Mouse (Mus musculus) CH12.LX (cell line): ENCODE data around the gene Malsu1. TPM values are rescaled to one million over a fixed set of nuclear protein-coding genes. Genes with fewer than 3 reads are reported as not detected.

ENCODE experiments used
- DNase-seq: peaks from one replicate; pipeline ENCODE4 v3.0.0-alpha.2; 2013; ENCODE audit errors: extremely low read depth
- H3K27ac ChIP-seq: 2 replicates; pipeline ENCODE4 v1.5.1; 2012; ENCODE audit warnings: low read depth, mild to moderate bottlenecking, control low read depth, moderate library complexity; ENCODE audit not compliant: insufficient read depth
- H3K27me3 ChIP-seq: replicated peaks from 2 replicates; pipeline ENCODE3; 2012; ENCODE audit warnings: inconsistent platforms
- H3K36me3 ChIP-seq, 2 experiments: replicated peaks in 1 of 2; 2 replicates each; pipeline versions ENCODE3 to v1.6.1; 2012; ENCODE audit warnings: inconsistent platforms in 1 of 2, low read length in 1 of 2, mild to moderate bottlenecking in 1 of 2, mixed read lengths in 1 of 2, moderate library complexity in 1 of 2; ENCODE audit not compliant: control insufficient read depth in 1 of 2, insufficient read depth in 1 of 2
- H3K4me1 ChIP-seq, 2 experiments: 2 replicates each; pipeline ENCODE4 v1.6.1; 2012; ENCODE audit warnings: inconsistent platforms in 1 of 2, moderate library complexity in 1 of 2; ENCODE audit not compliant: insufficient read depth in 2 of 2, control insufficient read depth in 1 of 2
- H3K4me2 ChIP-seq: 2 replicates; pipeline ENCODE4 v1.6.1; 2012; ENCODE audit warnings: low read depth, mild to moderate bottlenecking, control low read depth; ENCODE audit not compliant: poor library complexity, insufficient read depth, severe bottlenecking
- H3K4me3 ChIP-seq, 3 experiments: fragments of 150-350 bp in 1 of 3; sonication (generic) in 1 of 3; replicated peaks in 1 of 3; 2 replicates each; pipeline versions ENCODE3 to v1.5.1; 2011 to 2012; ENCODE audit warnings: low read depth in 2 of 3, low read length in 2 of 3, mild to moderate bottlenecking in 2 of 3, moderate library complexity in 2 of 3, control low read depth in 1 of 3, improper control_type of control experiment in 1 of 3, inconsistent platforms in 1 of 3, mixed read lengths in 1 of 3; ENCODE audit not compliant: poor library complexity in 1 of 3
- H3K79me2 ChIP-seq: replicated peaks from 2 replicates; pipeline ENCODE4 v1.6.1; 2012; ENCODE audit warnings: mild to moderate bottlenecking, moderate library complexity; ENCODE audit not compliant: control insufficient read depth, poor library complexity, insufficient read depth, severe bottlenecking; ENCODE audit errors: extremely low read depth
- H3K9ac ChIP-seq: 2 replicates; pipeline ENCODE4 v1.6.1; 2012; ENCODE audit warnings: low read depth, mild to moderate bottlenecking, control low read depth, moderate library complexity; ENCODE audit not compliant: insufficient read depth
- H3K9me3 ChIP-seq: replicated peaks from 2 replicates; pipeline ENCODE3; 2012; ENCODE audit warnings: low read length, inconsistent platforms, mixed read lengths
- CHD1 ChIP-seq: IDR thresholded peaks from 2 replicates; pipeline ENCODE4 v1.6.1; 2012; ENCODE audit warnings: low read depth, low read length, improper control_type of control experiment, inconsistent platforms
- CHD2 ChIP-seq: IDR thresholded peaks from 2 replicates; pipeline ENCODE4 v1.6.1; 2011; ENCODE audit warnings: low read length, improper control_type of control experiment
- CTCF ChIP-seq, 2 experiments: IDR thresholded peaks in 1 of 2; conservative IDR thresholded peaks in 1 of 2; 2 replicates each; pipeline ENCODE4 v1.5.1; 2011 to 2012; ENCODE audit warnings: low read depth in 2 of 2, low read length in 2 of 2, improper control_type of control experiment in 1 of 2, inconsistent platforms in 1 of 2, mild to moderate bottlenecking in 1 of 2, moderate library complexity in 1 of 2
- E2F4 ChIP-seq: IDR thresholded peaks from 2 replicates; pipeline ENCODE4 v1.6.1; 2011; ENCODE audit warnings: low read depth, low read length, improper control_type of control experiment; ENCODE audit not compliant: insufficient replicate concordance
- EP300 ChIP-seq: IDR thresholded peaks from 2 replicates; pipeline ENCODE4 v1.6.1; 2011; ENCODE audit warnings: low read length, improper control_type of control experiment
- HCFC1 ChIP-seq: IDR thresholded peaks from 2 replicates; pipeline ENCODE4 v1.6.1; 2012; ENCODE audit warnings: low read depth, mild to moderate bottlenecking, inconsistent platforms, low read length, improper control_type of control experiment
- IRF4 ChIP-seq: IDR thresholded peaks from 2 replicates; pipeline ENCODE4 v1.6.1; 2014; ENCODE audit warnings: low read depth, mild to moderate bottlenecking, inconsistent platforms, low read length, improper control_type of control experiment
- JUN ChIP-seq: IDR thresholded peaks from 2 replicates; pipeline ENCODE4 v1.6.1; 2011; ENCODE audit warnings: low read depth, mild to moderate bottlenecking, low read length, improper control_type of control experiment, moderate library complexity; ENCODE audit not compliant: insufficient read depth
- JUND ChIP-seq: conservative IDR thresholded peaks from 2 replicates; pipeline ENCODE4 v1.6.1; 2011; ENCODE audit warnings: low read depth, low read length, improper control_type of control experiment
- KAT2A ChIP-seq: IDR thresholded peaks from 2 replicates; pipeline ENCODE4 v1.6.1; 2012; ENCODE audit warnings: low read length, improper control_type of control experiment, inconsistent platforms; ENCODE audit not compliant: insufficient replicate concordance
- MAFK ChIP-seq: IDR thresholded peaks from 2 replicates; pipeline ENCODE4 v1.6.1; 2011; ENCODE audit warnings: low read length, improper control_type of control experiment; ENCODE audit not compliant: insufficient replicate concordance
- MAZ ChIP-seq: IDR thresholded peaks from 2 replicates; pipeline ENCODE4 v1.6.1; 2012; ENCODE audit warnings: low read depth, mild to moderate bottlenecking, inconsistent platforms, low read length, improper control_type of control experiment, moderate library complexity
- MEF2A ChIP-seq: IDR thresholded peaks from 2 replicates; pipeline ENCODE4 v1.6.1; 2014; ENCODE audit warnings: low read depth, mild to moderate bottlenecking, inconsistent platforms, low read length, improper control_type of control experiment, borderline replicate concordance
- MXI1 ChIP-seq: IDR thresholded peaks from 2 replicates; pipeline ENCODE4 v1.6.1; 2011; ENCODE audit warnings: mild to moderate bottlenecking, low read depth, low read length, improper control_type of control experiment
- MYC ChIP-seq: IDR thresholded peaks from 2 replicates; pipeline ENCODE4 v1.6.1; 2011; ENCODE audit warnings: low read depth, mild to moderate bottlenecking, improper control_type of control experiment, low read length
- NELFE ChIP-seq: IDR thresholded peaks from 2 replicates; pipeline ENCODE4 v1.6.1; 2011; ENCODE audit warnings: low read depth, low read length, improper control_type of control experiment
- NRF1 ChIP-seq: IDR thresholded peaks from 2 replicates; pipeline ENCODE4 v1.6.1; 2014; ENCODE audit warnings: low read depth, mild to moderate bottlenecking, inconsistent platforms, low read length, improper control_type of control experiment, moderate library complexity
- POLR2A ChIP-seq: IDR thresholded peaks from 2 replicates; pipeline ENCODE4 v1.6.1; 2011; ENCODE audit warnings: low read depth, mild to moderate bottlenecking, improper control_type of control experiment, low read length
- RAD21 ChIP-seq: IDR thresholded peaks from 2 replicates; pipeline ENCODE4 v1.6.1; 2011; ENCODE audit warnings: low read depth, mild to moderate bottlenecking, low read length, improper control_type of control experiment, moderate library complexity
- SMC3 ChIP-seq: IDR thresholded peaks from 2 replicates; pipeline ENCODE4 v1.6.1; 2011; ENCODE audit warnings: low read depth, low read length, improper control_type of control experiment
- TBP ChIP-seq: conservative IDR thresholded peaks from 2 replicates; pipeline ENCODE4 v1.6.1; 2011; ENCODE audit warnings: low read depth, low read length, improper control_type of control experiment
- TCF12 ChIP-seq: IDR thresholded peaks from 2 replicates; pipeline ENCODE4 v1.6.1; 2014; ENCODE audit warnings: low read depth, mild to moderate bottlenecking, inconsistent platforms, low read length, improper control_type of control experiment
- UBTF ChIP-seq: IDR thresholded peaks from 2 replicates; pipeline ENCODE4 v1.6.1; 2012; ENCODE audit warnings: low read depth, mild to moderate bottlenecking, inconsistent platforms, low read length, improper control_type of control experiment, moderate library complexity
- USF1 ChIP-seq: IDR thresholded peaks from 2 replicates; pipeline ENCODE4 v1.6.1; 2014; ENCODE audit warnings: low read depth, mild to moderate bottlenecking, inconsistent platforms, low read length, improper control_type of control experiment
- USF2 ChIP-seq: conservative IDR thresholded peaks from 2 replicates; pipeline ENCODE4 v1.6.1; 2011; ENCODE audit warnings: low read depth, low read length, improper control_type of control experiment
- ZC3H11A ChIP-seq: IDR thresholded peaks from 2 replicates; pipeline ENCODE4 v1.6.1; 2012; ENCODE audit warnings: low read depth, mild to moderate bottlenecking, inconsistent platforms, low read length, improper control_type of control experiment
- ZKSCAN1 ChIP-seq: IDR thresholded peaks from 2 replicates; pipeline ENCODE4 v1.6.1; 2012; ENCODE audit warnings: low read depth, inconsistent platforms, low read length, improper control_type of control experiment, borderline replicate concordance
- ZNF384 ChIP-seq: IDR thresholded peaks from 2 replicates; pipeline ENCODE4 v1.6.1; 2012; ENCODE audit warnings: low read depth, low read length, improper control_type of control experiment, inconsistent platforms
- dilution Hi-C: fragments of 300-500 bp; cut with MboI; formaldehyde crosslinking; loops from 2 replicates; pipeline ENCODE4 v1.14.3; 2020; ENCODE audit warnings: low sequenced_read_pairs; ENCODE audit not compliant: extremely low pct_unique_long_range_greater_than_20kb, extremely low pct_ligation_motif_present
- in situ Hi-C: fragments of 300-500 bp; cut with MboI; formaldehyde crosslinking; loops from 3 replicates; pipeline ENCODE4 v1.14.3; 2019; ENCODE audit warnings: low sequenced_read_pairs, low pct_ligation_motif_present, low pct_unique_long_range_greater_than_20kb, mixed read lengths
- polyA plus RNA-seq: library from polyadenylated mRNA; unstranded; fragments of >175 nt; gene quantifications from 2 replicates; pipeline ENCODE4 v1.2.1, GENCODE M21; 2012; ENCODE audit warnings: low read depth; ENCODE audit not compliant: insufficient read length
- total RNA-seq, 2 experiments: library from RNA; depleted of rRNA; stranded (reverse); fragments of 300-350 nt in 1 of 2; fragments of >200 nt in 1 of 2; gene quantifications; 2 replicates each; pipeline ENCODE4 v1.2.3; 2012 to 2014

Gene Malsu1
- total and polyA plus RNA-seq, 3 experiments, result 39.0 to 78.7 (median 59.6) TPM

- no peak overlapping the region for H3K4me3 ChIP-seq
- peaks cover 0 to 4% of the 10 kb centered on the region in 2 experiments; a peak in 1 of 4 replicates for H3K4me1 ChIP-seq
- no peak overlapping the region for H3K9ac ChIP-seq
- in situ Hi-C loops (no loop called here), dilution Hi-C loops (no loop called here)
- no peak overlapping the region for H3K27ac ChIP-seq
- DNase-seq, result no peak
- no peak for TF ChIP-seq SMC3
- no peak for TF ChIP-seq NRF1
- no peak for TF ChIP-seq JUN
- no peak for TF ChIP-seq MEF2A
- no peak for TF ChIP-seq UBTF
- TF ChIP-seq POLR2A, result no peak
- TF ChIP-seq MAFK, result no peak
- TF ChIP-seq USF2, result no peak
- no peak for TF ChIP-seq NELFE
- no peak for TF ChIP-seq CTCF (conservative IDR thresholded peaks at IDR 0.05 in 1 of 2, IDR thresholded peaks at IDR 0.05 in 1 of 2; ENCODE audit: low read depth in 2 of 2, low read length in 2 of 2)
- no peak for TF ChIP-seq TCF12
- TF ChIP-seq E2F4, result no peak
- no peak for TF ChIP-seq CHD1
- no peak for TF ChIP-seq RAD21
- no peak for TF ChIP-seq KAT2A
- TF ChIP-seq JUND, result no peak
- no peak for TF ChIP-seq ZC3H11A
- TF ChIP-seq MXI1, result no peak
- TF ChIP-seq, all 38 proteins: peak for 0
- Histone ChIP-seq H3K79me2 (no peaks in the 10 kb centered on the region), H3K9me3 (no peaks in the 10 kb centered on the region), H3K4me2 (no peak overlapping the region), H3K36me3 (peaks cover 36 to 86% of the 10 kb centered on the region in 2 experiments), H3K27me3 (no peaks in the 10 kb centered on the region)
Measured at GRCm38 (mm10) chr6:49097596-49098110, 24.1 kb downstream of the Malsu1 start.

- no peaks in the 10 kb centered on the region for H3K9me3 ChIP-seq
- H3K4me2 ChIP-seq, result no peak overlapping the region
- no peak overlapping the region for H3K9ac ChIP-seq
- TF ChIP-seq E2F4 (no peak), TBP (no peak), MAZ (no peak), CHD2 (no peak), USF2 (no peak), HCFC1 (no peak), ZC3H11A (no peak), MAFK (no peak), ZKSCAN1 (no peak), EP300 (no peak), IRF4 (no peak), CHD1 (no peak), ZNF384 (no peak), USF1 (no peak), TCF12 (no peak), MEF2A (no peak), POLR2A (no peak), JUN (no peak), MYC (no peak)
- H3K79me2 ChIP-seq, result no peaks in the 10 kb centered on the region
- no peak overlapping the region for H3K4me3 ChIP-seq
- no peak overlapping the region for H3K27ac ChIP-seq
- DNase-seq, result no peak
- dilution Hi-C loops (no loop called here), in situ Hi-C loops (no loop called here)
- peaks cover 32 to 87% of the 10 kb centered on the region in 2 experiments for H3K36me3 ChIP-seq
- H3K4me1 ChIP-seq, result peaks cover 0 to 4% of the 10 kb centered on the region in 2 experiments; a peak in 1 of 4 replicates
- H3K27me3 ChIP-seq, result no peaks in the 10 kb centered on the region
Measured at GRCm38 (mm10) chr6:49099086-49099485, 25.5 kb downstream of the Malsu1 start.
